In genomic region chr6:71298751-71299150, GRCm38 (mm10) we compare ENCODE assay signal across 8 mouse cellular contexts. TPM values are rescaled to one million over a fixed set of nuclear protein-coding genes. Genes with fewer than 3 reads are reported as not detected.
DNase-seq lines count a peak whose midpoint lies in the region; ATAC-seq lines count a peak whose summit lies in the region.

No protein-coding gene starts in this region.

- peak; percentile 23 for DNase-seq in kidney, adult 18-20 months
- peak; percentile 76 for DNase-seq in ZHBTc4 (ENCODE audit: low read depth, low spot score)
- DNase-seq in retina, postnatal 1 day, result peak; percentile 48
- DNase-seq in left cerebral cortex, adult 8-10 months (ENCODE audit: low spot score in 2 of 2), result no peak
- DNase-seq in left cerebral cortex, adult 11 months (ENCODE audit: low spot score), result no peak

- H3K9ac ChIP-seq in kidney, embryonic 16.5 days (replicated peaks; ENCODE audit: low read length), result no peak overlapping the region

- no peak overlapping the region for H3K4me2 ChIP-seq in kidney, embryonic 16.5 days (replicated peaks; ENCODE audit: low read depth, low read length)

- H3K9me3 ChIP-seq in kidney, embryonic 16.5 days (ENCODE audit: low read length), result no peaks in the 10 kb centered on the region

- WGBS in kidney, embryonic 16.5 days, result 45% methylated on average over 3 of the region's 3 CpGs

- no peak overlapping the region for H3K27ac ChIP-seq in kidney, embryonic 16.5 days (ENCODE audit: low read length)

- no peaks in the 10 kb centered on the region for H3K27me3 ChIP-seq in kidney, embryonic 16.5 days (ENCODE audit: insufficient read depth, low read length)

- H3K36me3 ChIP-seq in kidney, embryonic 16.5 days (ENCODE audit: insufficient read depth, low read length), result no peaks in the 10 kb centered on the region

- H3K4me1 ChIP-seq in kidney, embryonic 16.5 days (ENCODE audit: insufficient read depth, low read length), result no peaks in the 10 kb centered on the region

- H3K4me3 ChIP-seq in kidney, embryonic 16.5 days (ENCODE audit: low read length), result no peak overlapping the region

- no peak for ATAC-seq in kidney, embryonic 16.5 days (ENCODE audit: low FRiP score, low TSS enrichment)
- peak; percentile 68 for ATAC-seq in CD4-positive, CD25-positive, alpha-beta regulatory T cell, adult 4 months
- 0 out of 2 replicates have a peak, but pooled peaks have one; percentile 69 for ATAC-seq in erythroblast, adult 5-6 weeks (replicated peaks; ENCODE audit: low FRiP score, poor library complexity, severe bottlenecking)

RNA-seq across cellular contexts. Expression of gene Smyd1, which starts 23.3 kb away (rescaled TPM):
- 0.65 and 0.72 TPM in 2 replicates for polyA plus RNA-seq in kidney, embryonic 16.5 days (2015; fragmentation: Nextera tagmentation; extraction: Ambion mirVana)
- under 1 TPM; 0.18 to 0.50 TPM for polyA plus RNA-seq in CD4-positive, CD25-positive, alpha-beta regulatory T cell, adult 4 months (2017; shearing (Covaris generic))
- total RNA-seq in erythroblast, adult 5-6 weeks (2015; ENCODE audit: low replicate concordance), result not detected in 2 replicates
- 0.26 TPM in 1 of 2 replicates, not detected in the other for total RNA-seq in erythroblast, adult 5-6 weeks (2017; ENCODE audit: low replicate concordance)
- 1 to 10 TPM in 1 of 4 experiments, under 1 TPM in 3; 0.27 to 1.7 (median 0.75) TPM for total RNA-seq in left cerebral cortex, adult 8-10 months (2022)

RNA-seq across cellular contexts. Expression of gene Cd8b1, which starts 23.8 kb away (rescaled TPM):
- polyA plus RNA-seq in kidney, embryonic 16.5 days (2015; fragmentation: Nextera tagmentation; extraction: Ambion mirVana), result 0.10 TPM in 1 of 2 replicates, not detected in the other
- polyA plus RNA-seq in CD4-positive, CD25-positive, alpha-beta regulatory T cell, adult 4 months (2017; shearing (Covaris generic)), result 10 to 100 TPM; 18.6 to 19.3 TPM
- total RNA-seq in erythroblast, adult 5-6 weeks (2015; ENCODE audit: low replicate concordance), result not detected in 2 replicates
- not detected in 2 replicates for total RNA-seq in erythroblast, adult 5-6 weeks (2017; ENCODE audit: low replicate concordance)
- not detected for total RNA-seq in left cerebral cortex, adult 8-10 months (2022)

RNA-seq across cellular contexts. Expression of gene Krcc1, which starts 27.3 kb away (rescaled TPM):
- polyA plus RNA-seq in kidney, embryonic 16.5 days (2015; fragmentation: Nextera tagmentation; extraction: Ambion mirVana), result 52.9 and 58.4 TPM in 2 replicates
- polyA plus RNA-seq in CD4-positive, CD25-positive, alpha-beta regulatory T cell, adult 4 months (2017; shearing (Covaris generic)), result 100 to 1,000 TPM in 1 of 2 experiments, 10 to 100 TPM in 1; 85.1 to 101 TPM
- 20.4 and 25.5 TPM in 2 replicates for total RNA-seq in erythroblast, adult 5-6 weeks (2015; ENCODE audit: low replicate concordance)
- total RNA-seq in erythroblast, adult 5-6 weeks (2017; ENCODE audit: low replicate concordance), result 39.8 and 43.4 TPM in 2 replicates
- 10 to 100 TPM; 17.5 to 20.5 (median 19.2) TPM for total RNA-seq in left cerebral cortex, adult 8-10 months (2022)

Comparison
In these comparisons a context has a peak if more than half of its experiments do, and no peak if none do; other contexts are left out.
1. DNase-seq: peak in kidney, adult 18-20 months (single experiment), ZHBTc4 (single experiment) and retina, postnatal 1 day (single experiment); none in left cerebral cortex, adult 8-10 months (0 of 2) and left cerebral cortex, adult 11 months (single experiment).